In the genomic region with DNA sequence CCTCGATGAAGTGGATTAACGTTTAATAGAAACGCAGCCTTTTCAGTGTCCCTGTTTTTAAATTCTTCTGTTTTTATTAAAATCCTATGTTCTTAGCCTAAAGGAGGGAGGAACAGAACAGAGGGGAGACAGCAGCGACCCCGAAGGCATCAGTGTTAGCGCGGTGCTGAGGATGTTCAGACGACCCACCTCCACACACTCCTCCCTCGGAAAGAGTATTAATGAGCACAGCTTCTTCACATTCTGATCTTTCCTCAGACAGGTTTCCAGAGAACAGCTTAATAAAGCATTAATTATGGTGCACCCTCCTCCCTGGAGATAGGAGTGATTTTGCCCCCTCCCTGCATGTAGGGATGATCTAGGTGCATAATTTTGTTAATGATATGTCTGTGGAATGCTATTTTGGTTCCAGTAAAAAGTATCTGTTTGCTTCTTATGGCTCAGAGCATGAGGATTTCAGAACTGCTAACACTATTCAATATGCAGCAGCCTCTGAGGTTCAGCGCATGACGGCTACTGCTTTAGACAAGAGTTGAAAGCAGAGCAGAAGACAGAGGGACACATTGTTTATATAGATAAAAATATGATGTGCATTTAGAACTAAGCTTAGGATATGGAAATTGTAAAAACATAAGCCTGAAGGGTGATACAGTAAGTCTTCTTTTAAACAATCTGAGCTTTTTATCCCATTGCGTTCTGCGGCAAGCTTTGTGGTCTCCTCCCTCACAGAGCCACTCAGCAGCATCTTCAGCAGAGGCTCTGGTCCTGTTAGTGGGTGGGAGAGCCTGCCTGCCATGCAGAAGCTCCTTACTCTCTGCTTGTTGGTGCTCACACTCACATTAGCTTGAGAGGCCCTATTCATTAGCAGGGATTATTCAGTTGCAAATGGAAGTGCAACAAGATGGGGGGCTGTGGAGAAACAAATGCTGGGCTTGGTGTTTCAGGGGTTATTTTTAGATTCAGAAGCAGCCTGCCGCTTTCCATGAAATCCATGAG, we compare ENCODE assay signal across 12 mouse cellular contexts. TPM values are rescaled to one million over a fixed set of nuclear protein-coding genes. Genes with fewer than 3 reads are reported as not detected.
DNase-seq lines count a peak whose midpoint lies in the region; ATAC-seq lines count a peak whose summit lies in the region.
"Had no signal": no experiment of that assay in that cellular context is flagged by ENCODE, and none has a peak within 500 bp of the region (broad histone marks: within the 10 kb centered on the region; RNA-seq: fewer than 3 reads in every experiment).

No protein-coding gene starts in this region.

- DNase-seq in layer of hippocampus, adult 11-12 months (ENCODE audit: low spot score) = peak; percentile 49
- no peak for DNase-seq in layer of hippocampus, postnatal 25 days (ENCODE audit: extremely low spot score in 1 of 2, low spot score in 1 of 2)
- DNase-seq in layer of hippocampus, adult 8-10 months (ENCODE audit: low spot score in 2 of 2) = peak; percentile 45 to 55
- DNase-seq in right cerebral cortex, postnatal 14 days = peak; percentile 11
- no peak for DNase-seq in gastrocnemius, postnatal 10 days
- DNase-seq in heart, postnatal 4 days = no peak
- DNase-seq: kidney, postnatal 25 days; liver, embryonic 13.5 days had no signal

- no peaks in the 10 kb centered on the region for H3K36me3 ChIP-seq in forebrain, embryonic 16.5 days (ENCODE audit: control insufficient read depth, insufficient read depth)
- H3K36me3 ChIP-seq: liver, embryonic 13.5 days; stomach, embryonic 15.5 days had no signal

- H3K27ac ChIP-seq in forebrain, embryonic 16.5 days (ENCODE audit: low read length) = peak overlapping the region; percentile 58
- H3K27ac ChIP-seq: liver, embryonic 13.5 days; stomach, embryonic 15.5 days had no signal

- H3K4me1 ChIP-seq in forebrain, embryonic 16.5 days (replicated peaks; ENCODE audit: control insufficient read depth, insufficient read depth, low read length) = peaks cover 15% of the 10 kb centered on the region
- H3K4me1 ChIP-seq: liver, embryonic 13.5 days had no signal

- peak overlapping the region; percentile 13; the same call in 1 of the 2 replicates for H3K4me2 ChIP-seq in forebrain, embryonic 16.5 days (ENCODE audit: low read length)
- H3K4me2 ChIP-seq: liver, embryonic 13.5 days; stomach, embryonic 15.5 days had no signal

- H3K9me3 ChIP-seq in forebrain, embryonic 16.5 days (ENCODE audit: control insufficient read depth, low read length) = no peaks in the 10 kb centered on the region
- H3K9me3 ChIP-seq: liver, embryonic 13.5 days; stomach, embryonic 15.5 days had no signal

- H3K9ac ChIP-seq in forebrain, embryonic 16.5 days (replicated peaks; ENCODE audit: low read depth, low read length) = no peak overlapping the region; the same call in 1 of the 2 replicates
- H3K9ac ChIP-seq: liver, embryonic 13.5 days; stomach, embryonic 15.5 days had no signal

- ATAC-seq in forebrain, embryonic 16.5 days = peak; percentile 89

- H3K27me3 ChIP-seq in forebrain, embryonic 16.5 days (replicated peaks; ENCODE audit: control insufficient read depth, insufficient read depth, low read length) = no peaks in the 10 kb centered on the region
- H3K27me3 ChIP-seq: liver, embryonic 13.5 days; stomach, embryonic 15.5 days had no signal

- H3K4me3 ChIP-seq in forebrain, embryonic 16.5 days (replicated peaks; ENCODE audit: low read length) = no peak overlapping the region
- H3K4me3 ChIP-seq: liver, embryonic 13.5 days; stomach, embryonic 15.5 days had no signal

- 48% methylated on average over 14 of the region's 14 CpGs for WGBS in forebrain, embryonic 16.5 days

RNA-seq across cellular contexts. Expression of a gene that starts 27.8 kb away (rescaled TPM):
- 100 to 1,000 TPM; 282 to 299 TPM for total RNA-seq in layer of hippocampus, postnatal 25 days (2021)
- 104 TPM in 2 replicates for polyA plus RNA-seq in forebrain, embryonic 16.5 days (2015; fragmentation: Nextera tagmentation; extraction: Ambion mirVana)
- total RNA-seq in layer of hippocampus, adult 8-10 months (2022) = 100 to 1,000 TPM; 256 to 290 (median 273) TPM
- total RNA-seq in gastrocnemius, postnatal 10 days (2021) = 1 to 10 TPM; 1.9 TPM
- total RNA-seq in heart, postnatal 4 days (2021) = 1 to 10 TPM; 1.1 to 1.7 TPM
- total RNA-seq: hematopoietic stem cell, adult 5-6 weeks; megakaryocyte-erythroid progenitor cell, adult 5-6 weeks had no signal

Comparison
In these comparisons a context has a peak if more than half of its experiments do, and no peak if none do; other contexts are left out.
1. DNase-seq: peak in layer of hippocampus, adult 11-12 months (single experiment), layer of hippocampus, adult 8-10 months (2 of 2) and right cerebral cortex, postnatal 14 days (single experiment); none in layer of hippocampus, postnatal 25 days (0 of 2), gastrocnemius, postnatal 10 days (single experiment) and heart, postnatal 4 days (single experiment).
2. RNA of a gene that starts 27.8 kb away (total RNA-seq): 282 to 299 TPM in layer of hippocampus, postnatal 25 days and 256 to 290 TPM in layer of hippocampus, adult 8-10 months; 1.9 TPM in gastrocnemius, postnatal 10 days and 1.1 to 1.7 TPM in heart, postnatal 4 days; every median in the first group is over 10 times any median in the second.